Mouse (Mus musculus) myocyte (in vitro differentiated cells): ENCODE measurements around the gene Cdhr4. TPM values are rescaled to one million over a fixed set of nuclear protein-coding genes. Genes with fewer than 3 reads are reported as not detected.
A peak's percentile ranks its signal among the peaks of the same experiment; 100 is the strongest.

Experiments used
- H3K27me3 ChIP-seq: one replicate; pipeline ENCODE4 v1.6.1; 2011; ENCODE audit not compliant: control insufficient read depth, insufficient read depth, insufficient read length
- H3K36me3 ChIP-seq: one replicate; pipeline ENCODE4 v1.6.1; 2011; ENCODE audit not compliant: control insufficient read depth, insufficient read depth
- H3K4me2 ChIP-seq: one replicate; pipeline ENCODE4 v1.6.1; 2011; ENCODE audit warnings: low read depth, control low read depth
- H3K4me3 ChIP-seq: one replicate; pipeline ENCODE4 v1.5.1; 2011; ENCODE audit warnings: mild to moderate bottlenecking, control low read depth, moderate library complexity
- H3K79me2 ChIP-seq: one replicate; pipeline ENCODE4 v1.6.1; 2011; ENCODE audit not compliant: control insufficient read depth, insufficient read depth
- H3ac ChIP-seq: one replicate; pipeline ENCODE4 v1.6.1; 2011; ENCODE audit not compliant: control insufficient read depth, insufficient read length
- CEBPB ChIP-seq: IDR thresholded peaks from 2 replicates; pipeline ENCODE4 v1.6.1; 2011; ENCODE audit warnings: mild to moderate bottlenecking, moderate library complexity; ENCODE audit not compliant: poor library complexity, insufficient read depth, severe bottlenecking
- E2F4 ChIP-seq: IDR thresholded peaks from one replicate; pipeline ENCODE4 v1.6.1; 2011; ENCODE audit warnings: mild to moderate bottlenecking, control low read depth, moderate library complexity; ENCODE audit not compliant: insufficient read depth
- MAX ChIP-seq: IDR thresholded peaks from one replicate; pipeline ENCODE4 v1.6.1; 2011; ENCODE audit warnings: low read depth, mild to moderate bottlenecking, control low read depth
- MYOD1 ChIP-seq, 3 experiments: IDR thresholded peaks; one replicate each; pipeline ENCODE4 v1.6.1; 2011; ENCODE audit warnings: control low read depth in 2 of 3, low read depth in 2 of 3, mild to moderate bottlenecking in 2 of 3, moderate library complexity in 1 of 3; ENCODE audit not compliant: insufficient read length in 2 of 3, control insufficient read depth in 1 of 3
- MYOG ChIP-seq, 3 experiments: IDR thresholded peaks; one replicate each; pipeline ENCODE4 v1.6.1; 2011; ENCODE audit warnings: control low read depth in 2 of 3, low read depth in 2 of 3, mild to moderate bottlenecking in 2 of 3; ENCODE audit not compliant: insufficient read length in 2 of 3, control insufficient read depth in 1 of 3, insufficient read depth in 1 of 3
- POLR2A ChIP-seq: IDR thresholded peaks from one replicate; pipeline ENCODE4 v1.6.1; 2011; ENCODE audit warnings: low read depth, mild to moderate bottlenecking, control low read depth, moderate library complexity; ENCODE audit not compliant: insufficient read length
- POLR2AphosphoS2 ChIP-seq: IDR thresholded peaks from one replicate; pipeline ENCODE4 v1.6.1; 2011; ENCODE audit warnings: low read depth, control low read depth; ENCODE audit not compliant: insufficient read length
- REST ChIP-seq: IDR thresholded peaks from one replicate; pipeline ENCODE4 v1.6.1; 2011; ENCODE audit warnings: mild to moderate bottlenecking, control low read depth, moderate library complexity; ENCODE audit not compliant: insufficient read depth, insufficient read length
- SRF ChIP-seq: IDR thresholded peaks from one replicate; pipeline ENCODE4 v1.6.1; 2011; ENCODE audit warnings: low read depth; ENCODE audit not compliant: control insufficient read depth, insufficient read length
- TCF12 ChIP-seq: IDR thresholded peaks from one replicate; pipeline ENCODE4 v1.6.1; 2011; ENCODE audit warnings: mild to moderate bottlenecking, control low read depth; ENCODE audit not compliant: poor library complexity, insufficient read depth, severe bottlenecking
- TCF3 ChIP-seq: IDR thresholded peaks from one replicate; pipeline ENCODE4 v1.6.1; 2011; ENCODE audit warnings: low read depth, control low read depth; ENCODE audit not compliant: insufficient read length
- USF1 ChIP-seq: IDR thresholded peaks from one replicate; pipeline ENCODE4 v1.6.1; 2011; ENCODE audit warnings: low read depth, mild to moderate bottlenecking, control low read depth, moderate library complexity
- polyA plus RNA-seq: library from polyadenylated mRNA; unstranded; fragments of >200 nt; fragmentation: generic; extraction: Trizol; gene quantifications from one replicate; pipeline ENCODE4 v1.2.1, GENCODE M21; 2012; ENCODE audit warnings: missing spikeins

Gene Cdhr4
- polyA plus RNA-seq, 1 experiment, result not detected

- Histone ChIP-seq H3ac (peak overlapping the region; percentile 32), H3K79me2 (peaks cover 7% of the 10 kb centered on the region), H3K27me3 (no peaks in the 10 kb centered on the region), H3K36me3 (no peaks in the 10 kb centered on the region), H3K4me2 (peak overlapping the region; percentile 88), H3K4me3 (peak overlapping the region; percentile 77)
- TF ChIP-seq SRF (no peak), E2F4 (no peak), REST (no peak), MAX (no peak), MYOG (IDR thresholded peaks at IDR 0.05; ENCODE audit: control insufficient read depth in 1 of 3, insufficient read depth in 1 of 3, insufficient read length in 2 of 3, low read depth in 2 of 3) (no peak), MYOD1 (IDR thresholded peaks at IDR 0.05; ENCODE audit: control insufficient read depth in 1 of 3, insufficient read length in 2 of 3, low read depth in 2 of 3) (no peak), TCF3 (no peak), USF1 (no peak), POLR2A (no peak), CEBPB (no peak), TCF12 (no peak), POLR2AphosphoS2 (no peak)
Measured at GRCm38 (mm10) chr9:108048566-108048955, 56.3 kb downstream of the Cdhr4 start.

GRCm38 (mm10) chr9:108049016-108049455 is 56.7 kb downstream of the Cdhr4 start, which contains the start of gene Gmppb:
Gene Gmppb (plus strand): TSS chr9:108049242.
- H3K4me2 ChIP-seq, result peak within 1 kb of the TSS; percentile 88
- no peaks in the 10 kb centered on the region for H3K27me3 ChIP-seq
- TF ChIP-seq REST, result no peak
- TF ChIP-seq MYOD1 (IDR thresholded peaks at IDR 0.05; ENCODE audit: control insufficient read depth in 1 of 3, insufficient read length in 2 of 3, low read depth in 2 of 3), result peak in 1 of 3 experiments; percentile 43
- peak; percentile 8 for TF ChIP-seq SRF
- no peak for TF ChIP-seq MAX
- TF ChIP-seq POLR2AphosphoS2, result peak; percentile 77
- peak in 1 of 3 experiments; percentile 34 for TF ChIP-seq MYOG (IDR thresholded peaks at IDR 0.05; ENCODE audit: control insufficient read depth in 1 of 3, insufficient read depth in 1 of 3, insufficient read length in 2 of 3, low read depth in 2 of 3)
- peak; percentile 60 for TF ChIP-seq POLR2A
- H3ac ChIP-seq, result peak within 1 kb of the TSS; percentile 32
- no peaks in the 10 kb centered on the region for H3K36me3 ChIP-seq
- H3K4me3 ChIP-seq, result peak within 1 kb of the TSS; percentile 77
- peaks cover 7% of the 10 kb centered on the region for H3K79me2 ChIP-seq

Other genes starting within 250 kb of the Cdhr4 start
- gene Rbm5, start 221.5 kb upstream of the Cdhr4 start, polyA plus RNA-seq, result 37.6 TPM
- 10.2 TPM for gene Rbm6, start 119.3 kb upstream of the Cdhr4 start, polyA plus RNA-seq
- gene Mon1a, start 104.3 kb upstream of the Cdhr4 start, polyA plus RNA-seq, result 8.4 TPM
- gene Mst1r, start 85.6 kb upstream of the Cdhr4 start, polyA plus RNA-seq, result 0.04 TPM
- gene Actl11, start 64.0 kb upstream of the Cdhr4 start, polyA plus RNA-seq, result not detected
- gene Camkv, start 56.8 kb upstream of the Cdhr4 start, polyA plus RNA-seq, result 0.06 TPM
- gene Traip, start 42.4 kb upstream of the Cdhr4 start, polyA plus RNA-seq, result 4.7 TPM
- gene Uba7, start 17.0 kb upstream of the Cdhr4 start, polyA plus RNA-seq, result 1.2 TPM
- gene Gm20661, start 9.4 kb upstream of the Cdhr4 start, polyA plus RNA-seq, result not detected
- 1.1 TPM for gene Inka1, start 6.6 kb upstream of the Cdhr4 start, polyA plus RNA-seq
- 0.82 TPM for gene Gm20662, start 3.9 kb downstream of the Cdhr4 start, polyA plus RNA-seq
- 34.4 TPM for gene Ip6k1, start 10.0 kb downstream of the Cdhr4 start, polyA plus RNA-seq
- gene Gmppb, start 56.7 kb downstream of the Cdhr4 start, polyA plus RNA-seq, result 32.0 TPM
- gene Amigo3, start 60.7 kb downstream of the Cdhr4 start, polyA plus RNA-seq, result 1.8 TPM
- gene Mst1, start 87.9 kb downstream of the Cdhr4 start, polyA plus RNA-seq, result 0.65 TPM
- 33.4 TPM for gene Rnf123, start 90.8 kb downstream of the Cdhr4 start, polyA plus RNA-seq
- 59.0 TPM for gene Apeh, start 102.1 kb downstream of the Cdhr4 start, polyA plus RNA-seq
- gene Bsn, start 197.9 kb downstream of the Cdhr4 start, polyA plus RNA-seq, result 0.56 TPM